Mouse (Mus musculus): Measurements from ENCODE around the gene Egfl7.

The Egfl7 gene

DNA sequence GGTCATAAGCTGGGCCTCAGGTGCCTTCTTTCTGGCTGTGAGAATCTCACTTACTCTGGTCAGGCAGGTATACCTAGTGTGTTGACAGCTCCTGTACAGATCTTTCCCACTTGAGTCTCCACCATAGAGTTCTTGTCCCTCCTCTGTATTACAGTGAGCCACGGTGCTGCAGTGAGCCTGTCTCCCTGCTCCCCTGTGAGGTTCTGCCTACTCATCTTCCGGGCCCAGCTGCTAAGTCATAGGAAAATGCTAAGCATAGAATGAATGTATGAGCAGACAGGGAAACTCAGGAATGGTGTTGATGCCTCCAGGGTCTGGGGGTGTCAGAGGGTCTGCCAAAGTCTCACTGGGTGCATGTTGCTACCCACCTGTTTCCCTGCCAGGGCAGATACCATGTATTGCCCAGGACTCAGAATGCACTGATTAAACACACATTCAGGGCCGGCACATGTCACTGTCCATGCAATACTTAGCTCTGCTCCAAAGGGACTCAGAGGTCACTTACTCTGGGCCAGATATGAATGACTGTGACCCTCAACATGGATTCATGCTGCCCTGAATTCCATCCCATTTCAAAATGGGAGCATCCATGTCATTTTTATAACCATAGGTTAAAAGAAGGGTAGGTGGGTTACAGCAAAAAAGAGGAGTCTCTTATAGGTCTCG, 35.8 kb downstream of the Egfl7 start:
- DNase-seq (ENCODE audit: low spot score in 2 of 2): no peak

DNA sequence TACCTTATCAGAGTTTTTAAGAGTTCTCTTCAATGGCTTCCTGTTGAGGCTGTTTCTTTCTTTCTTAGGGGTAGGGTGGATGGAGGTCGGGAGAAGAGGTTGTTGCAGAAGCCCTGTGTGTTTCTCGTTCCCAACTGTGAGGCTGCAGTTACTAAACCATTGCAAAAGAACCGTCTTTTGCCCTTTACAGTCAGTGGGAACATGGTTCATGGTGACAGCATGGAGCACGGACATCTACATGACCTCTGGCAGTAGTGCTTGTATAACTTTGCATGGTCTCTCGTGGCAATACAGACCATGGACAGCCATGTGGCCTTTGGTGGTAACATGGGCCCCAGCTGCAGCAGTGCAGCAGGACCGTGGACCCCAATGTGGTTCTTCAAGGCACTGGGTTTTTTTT, 37.5 kb downstream of the Egfl7 start:
- DNase-seq (ENCODE audit: low spot score in 2 of 2): no peak

DNA sequence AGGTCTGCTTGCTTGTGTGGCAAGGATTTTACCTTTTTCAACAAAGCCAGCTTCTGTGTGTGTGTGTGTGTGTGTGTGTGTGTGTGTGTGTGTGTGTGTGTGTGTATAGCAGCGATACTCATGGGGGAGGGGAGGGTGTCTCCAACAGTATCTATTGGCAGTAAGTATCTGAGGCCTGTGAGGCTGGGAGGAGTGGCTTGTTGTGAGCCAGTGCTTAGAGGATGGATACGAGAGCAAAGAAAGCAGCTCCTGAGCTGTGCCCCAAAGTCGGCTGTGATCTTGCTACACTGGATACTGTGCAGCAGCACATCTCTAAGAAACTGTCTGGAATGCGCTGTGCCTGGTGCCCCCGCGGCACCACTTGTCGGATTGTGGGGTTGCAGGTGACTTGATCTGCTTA, 38.1 kb downstream of the Egfl7 start:
- DNase-seq (ENCODE audit: low spot score in 2 of 2): no peak

DNA sequence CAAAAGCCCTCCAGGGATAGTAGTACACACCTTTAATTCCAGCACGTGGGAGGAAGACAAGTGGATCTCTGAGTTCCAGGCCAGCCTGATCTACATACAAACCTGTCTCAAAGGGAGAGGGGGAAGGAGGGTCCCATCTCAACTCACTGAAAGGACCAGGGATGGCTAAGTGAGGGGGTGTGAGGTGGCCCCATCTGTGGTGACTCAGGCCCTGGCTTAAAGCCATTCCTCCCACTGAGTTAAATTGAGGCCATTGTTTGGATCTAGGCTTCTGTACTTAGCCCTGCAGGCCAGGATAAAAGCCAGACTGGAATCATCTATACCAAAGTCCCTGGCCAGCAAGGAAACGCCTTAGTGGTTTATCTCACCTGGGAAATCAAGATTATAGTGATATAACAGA, 41.4 kb downstream of the Egfl7 start:
- no peak for DNase-seq (ENCODE audit: low spot score in 2 of 2)

DNA sequence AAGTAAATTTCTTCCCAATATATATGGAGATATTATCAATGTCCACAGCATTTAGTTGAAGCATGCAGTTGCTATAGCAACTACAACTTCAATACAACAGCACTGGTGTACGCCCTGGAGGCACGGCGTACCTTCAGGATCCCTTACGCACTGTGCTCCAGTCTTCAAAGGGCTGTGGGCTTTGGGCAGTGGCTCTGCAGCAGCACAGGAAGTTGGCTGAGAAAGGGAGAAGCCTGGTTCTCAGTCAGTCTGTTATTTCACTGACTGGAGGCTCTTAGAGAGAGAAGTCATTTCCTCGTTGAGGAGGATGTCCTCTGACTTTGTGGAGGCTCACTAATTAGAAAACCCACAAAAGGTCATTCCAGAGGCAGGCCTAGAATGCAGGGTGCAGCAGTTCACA, 43.2 kb downstream of the Egfl7 start:
- no peak for DNase-seq (ENCODE audit: low spot score in 2 of 2)

DNA sequence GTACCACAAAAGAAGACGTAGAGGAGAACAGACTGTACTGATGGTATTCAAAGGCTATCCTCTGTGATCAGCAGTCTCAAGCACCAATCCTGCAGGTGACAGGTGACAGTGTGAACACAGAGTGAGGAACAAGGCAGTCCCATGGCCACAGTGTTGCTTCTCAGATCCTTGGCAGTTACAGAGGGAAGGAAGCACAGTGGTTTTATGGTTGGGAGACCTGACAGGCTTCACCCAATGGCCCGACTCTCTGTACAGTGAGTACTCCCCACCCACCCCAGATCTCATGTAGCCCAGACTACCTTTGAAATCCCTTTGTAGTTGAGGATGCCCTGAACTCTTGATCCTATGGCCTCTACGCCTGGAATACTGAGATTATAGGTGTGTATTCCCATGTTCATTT, 45.6 kb downstream of the Egfl7 start:
- DNase-seq (ENCODE audit: low spot score in 2 of 2): no peak

DNA sequence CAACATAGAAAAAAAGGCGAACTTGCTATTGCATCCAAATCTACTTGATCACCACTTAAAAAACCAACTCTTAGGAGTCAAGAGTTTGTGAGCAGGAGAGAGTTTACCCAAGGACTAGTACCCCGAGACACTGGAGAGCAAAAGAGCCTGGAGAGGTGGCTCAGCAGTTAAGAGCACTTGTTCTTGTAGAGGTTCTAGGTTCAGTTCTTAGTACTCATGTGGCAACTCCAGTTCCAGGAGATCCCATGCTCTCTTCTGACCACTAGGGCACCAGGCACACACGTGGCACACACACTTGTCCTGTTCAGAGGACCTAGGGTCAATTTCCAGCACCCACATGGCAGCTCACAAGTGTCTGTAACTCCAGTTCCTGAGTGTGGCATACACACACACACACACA, 46.3 kb downstream of the Egfl7 start:
- no peak for DNase-seq (ENCODE audit: low spot score in 2 of 2)

DNA sequence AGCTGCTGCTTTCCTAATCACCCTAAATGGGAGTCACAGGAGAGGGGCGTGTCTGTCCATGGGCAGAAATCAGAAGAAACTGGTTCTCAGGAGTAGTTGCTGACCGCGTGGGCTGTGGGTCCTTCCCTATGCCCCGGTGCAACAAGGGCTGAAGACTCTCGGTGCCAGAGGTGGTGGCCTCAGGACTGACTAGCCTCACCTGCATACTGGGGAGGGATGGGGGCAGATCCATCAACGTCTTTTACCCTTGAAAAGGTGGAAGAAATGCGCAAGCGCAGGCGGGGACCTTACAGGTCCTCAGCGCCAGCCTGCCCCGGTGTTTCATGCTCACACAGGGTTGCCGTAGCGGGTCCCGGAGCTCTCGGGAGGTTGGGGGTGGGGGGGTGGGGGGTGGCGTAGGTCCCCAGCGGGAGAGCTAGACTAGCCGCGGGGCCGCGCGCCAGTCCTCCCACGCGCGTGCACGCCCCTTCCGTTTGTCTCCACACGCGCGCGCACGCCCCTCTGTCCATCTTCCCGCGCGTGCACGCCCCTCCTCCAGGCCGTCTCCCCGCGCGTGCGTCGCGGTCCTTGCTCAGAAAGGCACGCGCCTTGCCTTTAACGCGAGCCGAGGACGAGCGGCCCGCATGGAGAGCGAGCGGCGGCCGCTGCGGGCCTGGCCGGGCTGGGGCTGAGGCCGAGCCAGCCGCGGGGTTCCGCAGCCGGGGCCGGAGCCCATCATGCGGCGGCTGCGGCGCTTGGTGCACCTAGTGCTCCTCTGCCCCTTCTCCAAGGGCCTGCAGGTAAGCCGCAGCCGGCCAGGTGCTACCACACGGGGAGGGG, 48.3 kb downstream of the Egfl7 start, which contains the start of gene Fam69b:
TSS of gene Fam69b (plus strand) at position 537 of the 819 bp plus-strand sequence.
- DNase-seq (ENCODE audit: low spot score in 2 of 2): peak; percentile 48 to 77

DNA sequence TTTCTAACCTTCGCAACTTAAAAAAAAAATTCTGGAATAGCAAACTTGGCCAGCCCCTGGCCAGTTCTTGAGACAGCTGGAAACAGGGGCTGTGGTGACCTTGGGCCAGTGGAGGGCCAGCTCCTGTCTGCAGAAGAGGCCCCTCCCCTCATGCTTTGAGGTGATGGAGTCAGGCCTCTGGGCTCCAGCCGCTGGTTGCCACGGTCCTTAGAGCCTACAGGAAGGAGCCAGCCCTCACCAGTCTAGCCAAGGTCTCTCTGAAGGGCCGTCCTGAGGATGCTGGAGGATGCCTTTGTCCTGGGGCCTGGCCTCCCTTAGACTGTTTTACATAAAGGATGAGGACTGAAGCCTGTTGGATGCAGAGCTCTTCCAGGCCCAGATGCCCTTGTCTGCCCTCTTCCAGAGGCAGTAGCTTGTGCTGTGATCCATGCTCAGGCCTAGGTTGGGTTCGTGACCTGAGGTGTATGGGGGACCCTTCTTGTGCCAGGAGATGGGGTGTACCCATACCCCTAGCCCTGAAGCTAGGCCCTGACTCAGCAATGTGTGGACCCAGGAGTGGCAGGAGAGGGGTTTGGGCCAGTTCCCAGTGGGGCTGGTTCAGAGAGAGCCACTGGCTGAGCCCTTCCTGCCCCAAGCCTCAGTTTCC, 49.1 kb downstream of the Egfl7 start:
- DNase-seq (ENCODE audit: low spot score in 2 of 2): no peak

DNA sequence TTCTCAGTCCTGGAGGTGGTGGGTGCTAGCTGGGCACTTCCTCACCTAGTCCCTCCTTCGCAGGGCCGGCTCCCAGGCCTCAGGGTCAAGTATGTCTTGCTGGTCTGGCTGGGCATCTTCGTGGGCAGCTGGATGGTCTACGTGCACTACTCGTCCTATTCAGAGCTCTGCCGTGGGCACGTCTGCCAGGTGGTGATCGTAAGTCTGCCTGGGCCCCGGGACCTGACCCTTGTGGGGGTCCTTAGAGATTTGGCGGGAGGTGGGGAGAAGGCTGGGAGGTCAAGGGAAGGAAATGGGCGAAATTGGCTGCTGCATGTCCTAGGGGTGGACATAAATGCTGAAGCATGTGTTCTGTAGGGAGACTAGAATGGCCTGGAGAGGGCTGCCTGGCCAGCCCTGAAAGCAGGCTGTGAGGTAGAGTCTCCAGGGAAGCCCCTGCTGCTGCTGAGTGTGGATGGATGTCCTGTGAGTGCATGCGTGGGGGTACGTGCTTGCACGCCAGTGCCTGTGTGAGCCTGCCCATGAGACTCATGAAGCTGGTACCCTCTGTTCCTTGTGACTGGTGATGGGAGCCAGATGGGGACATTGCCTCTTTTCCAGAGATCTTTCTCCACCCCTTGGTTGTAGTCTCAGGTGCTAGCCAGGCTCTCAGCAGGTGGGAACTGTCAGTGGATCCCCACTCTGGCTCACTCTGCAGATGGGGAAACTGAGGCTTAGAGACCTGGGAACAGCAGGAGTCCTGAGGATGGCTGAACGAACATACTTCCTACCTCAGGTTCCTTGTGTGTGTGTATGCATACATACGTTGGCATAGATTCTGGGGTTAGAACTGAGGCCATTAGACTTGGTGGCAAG, 53.0 kb downstream of the Egfl7 start:
- DNase-seq (ENCODE audit: low spot score in 2 of 2): no peak

DNA sequence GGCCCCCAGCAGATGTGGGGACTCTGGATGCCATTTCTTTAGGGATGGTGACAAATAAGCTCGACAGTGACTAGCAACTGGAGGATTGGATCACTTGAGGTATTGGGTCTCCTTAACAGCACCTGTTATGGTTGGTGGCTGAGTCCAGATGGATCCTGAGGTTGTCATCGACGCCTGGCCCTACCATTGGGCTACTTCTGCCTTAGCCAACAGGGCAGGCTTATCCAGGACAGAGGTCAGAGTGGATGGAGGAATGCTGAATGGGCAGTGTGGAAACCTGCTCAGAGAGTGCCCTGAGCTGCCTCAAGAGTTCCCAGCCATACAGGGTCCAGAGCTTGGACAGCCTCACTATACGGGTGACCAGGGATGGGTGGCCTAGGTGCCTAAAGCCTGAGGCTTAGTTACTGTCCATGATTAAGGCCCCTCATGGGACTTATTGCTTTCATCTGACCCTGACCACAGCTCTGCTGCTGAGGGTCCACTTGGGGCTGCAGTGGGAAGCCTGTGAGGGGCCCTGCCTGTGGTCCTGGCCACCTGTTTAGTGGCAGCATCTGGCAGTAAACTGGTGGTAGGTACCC, 54.2 kb downstream of the Egfl7 start:
- DNase-seq (ENCODE audit: low spot score in 2 of 2): no peak

DNA sequence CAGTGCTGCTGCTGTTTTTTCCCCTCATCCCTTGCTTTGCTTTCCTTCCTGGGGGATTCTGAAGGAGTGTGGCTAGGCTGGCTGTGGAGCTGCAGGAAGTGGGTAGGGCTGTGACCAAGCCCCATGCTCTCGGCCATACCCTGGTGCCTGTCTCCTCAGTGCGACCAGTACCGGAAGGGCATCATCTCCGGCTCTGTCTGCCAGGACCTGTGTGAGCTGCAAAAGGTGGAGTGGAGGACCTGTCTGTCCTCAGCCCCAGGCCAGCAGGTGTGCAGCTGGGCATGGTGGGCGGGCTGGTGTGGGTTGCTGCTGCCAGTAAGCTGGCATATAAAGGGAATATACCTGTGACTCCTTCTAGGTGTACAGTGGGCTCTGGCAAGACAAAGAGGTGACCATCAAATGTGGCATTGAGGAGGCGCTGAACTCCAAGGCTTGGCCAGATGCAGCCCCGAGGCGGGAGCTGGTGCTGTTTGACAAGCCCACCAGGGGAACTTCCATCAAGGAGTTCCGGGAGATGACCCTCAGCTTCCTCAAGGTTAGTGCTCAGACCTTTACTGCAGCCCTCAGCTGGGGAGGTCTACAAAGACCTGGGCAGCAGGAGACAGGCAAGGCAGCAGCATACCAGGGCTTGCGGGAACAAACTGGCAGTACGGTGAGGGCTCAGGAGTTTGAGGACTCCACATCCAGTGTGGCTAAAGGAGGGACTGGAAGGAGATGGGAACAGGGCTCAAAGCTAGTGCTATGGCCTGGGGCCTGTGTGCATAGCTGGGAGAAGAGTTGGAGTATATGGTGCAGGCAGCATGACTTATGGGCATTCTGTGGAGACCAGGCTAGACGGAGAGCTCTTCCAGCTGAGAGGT, 55.0 kb downstream of the Egfl7 start:
- no peak for DNase-seq (ENCODE audit: low spot score in 2 of 2)

DNA sequence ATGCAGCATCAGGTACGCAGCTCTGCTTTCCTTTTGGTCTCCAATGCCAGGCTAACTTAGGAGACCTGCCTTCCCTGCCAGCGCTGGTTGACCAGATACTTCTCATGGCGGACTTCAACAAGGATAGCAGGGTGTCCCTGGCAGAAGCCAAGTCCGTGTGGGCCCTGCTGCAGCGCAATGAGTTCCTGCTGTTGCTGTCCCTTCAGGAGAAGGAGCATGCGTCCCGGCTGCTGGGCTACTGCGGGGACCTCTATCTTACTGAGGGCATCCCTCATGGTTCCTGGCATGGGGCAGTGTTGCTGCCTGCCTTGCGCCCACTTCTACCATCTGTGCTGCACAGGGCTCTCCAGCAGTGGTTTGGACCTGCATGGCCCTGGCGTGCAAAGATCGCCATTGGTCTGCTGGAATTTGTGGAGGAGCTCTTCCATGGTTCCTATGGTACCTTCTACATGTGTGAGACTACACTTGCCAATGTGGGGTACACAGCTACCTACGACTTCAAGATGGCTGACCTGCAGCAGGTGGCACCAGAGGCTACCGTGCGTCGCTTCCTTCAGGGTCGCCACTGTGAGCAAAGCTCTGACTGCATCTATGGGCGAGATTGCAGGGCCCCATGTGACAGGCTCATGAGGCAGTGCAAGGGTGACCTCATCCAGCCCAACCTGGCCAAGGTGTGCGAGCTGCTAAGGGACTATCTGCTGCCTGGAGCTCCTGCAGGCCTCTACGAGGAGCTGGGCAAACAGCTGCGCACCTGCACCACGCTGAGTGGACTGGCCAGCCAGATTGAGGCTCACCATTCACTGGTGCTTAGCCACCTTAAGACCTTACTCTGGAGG, 55.9 kb downstream of the Egfl7 start:
- no peak for DNase-seq (ENCODE audit: low spot score in 2 of 2)

DNA sequence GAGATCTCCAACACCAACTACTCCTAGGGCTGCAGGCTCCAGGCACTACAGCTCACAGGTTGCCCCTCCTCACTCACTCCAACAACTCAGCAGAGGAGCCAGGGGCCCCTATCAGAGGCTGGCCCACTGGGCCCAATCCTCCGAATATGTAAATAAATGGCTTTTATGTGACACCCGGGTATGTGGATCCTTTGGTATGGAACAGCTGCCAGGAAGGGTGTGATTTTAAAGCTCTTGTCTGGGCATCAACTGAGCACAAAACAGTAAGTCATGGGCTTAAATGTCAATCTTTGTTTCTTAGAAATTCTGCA, 56.5 kb downstream of the Egfl7 start:
- DNase-seq (ENCODE audit: low spot score in 2 of 2): no peak

DNA sequence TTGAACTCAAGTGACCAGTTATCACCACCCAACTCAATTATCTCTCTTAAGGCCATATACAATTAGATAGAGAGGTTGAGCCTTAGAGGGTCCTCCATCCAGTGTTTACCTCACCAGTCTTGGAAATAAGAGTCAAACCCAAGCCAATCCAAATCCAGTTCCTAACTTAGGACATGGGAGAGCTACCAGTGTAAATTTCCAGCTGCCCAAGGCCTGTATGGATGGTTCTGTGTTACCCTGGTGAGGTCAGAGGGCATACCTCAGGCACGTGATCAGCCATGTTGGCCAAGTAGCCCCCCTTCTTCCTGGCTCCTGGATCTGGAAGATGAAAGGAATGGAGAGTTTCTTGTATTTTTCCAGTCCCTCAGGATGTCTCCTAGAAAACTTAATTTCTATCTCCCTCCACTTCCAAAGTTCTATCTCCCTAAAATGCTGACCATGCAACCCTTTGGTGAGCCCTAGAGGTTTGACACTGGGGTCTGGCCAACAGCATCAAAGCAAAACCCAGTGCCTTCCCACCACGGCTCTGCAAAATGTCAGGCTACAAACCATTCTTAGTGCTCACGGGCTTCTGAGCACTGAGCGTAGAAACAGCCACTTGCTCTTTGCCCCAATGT, 57.6 kb downstream of the Egfl7 start:
- no peak for DNase-seq (ENCODE audit: low spot score in 2 of 2)

DNA sequence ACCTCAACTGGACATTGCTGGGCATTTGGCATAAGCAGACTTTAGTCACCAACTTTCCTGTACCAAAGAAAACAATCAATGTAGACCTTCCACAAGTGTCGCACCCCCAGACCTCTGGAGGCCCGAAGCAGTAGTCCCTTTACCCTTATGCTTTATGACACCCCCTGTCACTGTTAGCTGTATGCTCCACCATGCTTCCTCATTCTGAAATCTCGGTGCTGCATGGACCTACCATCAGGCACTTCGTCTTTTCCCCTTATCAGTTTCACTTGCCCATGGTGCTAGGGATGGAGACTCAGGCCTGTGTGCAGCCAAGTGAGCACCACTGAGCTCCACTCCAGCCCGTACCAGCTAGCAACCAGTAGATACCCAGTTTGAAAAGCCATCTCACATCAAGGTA, 58.2 kb downstream of the Egfl7 start:
- no peak for DNase-seq (ENCODE audit: low spot score in 2 of 2)

DNA sequence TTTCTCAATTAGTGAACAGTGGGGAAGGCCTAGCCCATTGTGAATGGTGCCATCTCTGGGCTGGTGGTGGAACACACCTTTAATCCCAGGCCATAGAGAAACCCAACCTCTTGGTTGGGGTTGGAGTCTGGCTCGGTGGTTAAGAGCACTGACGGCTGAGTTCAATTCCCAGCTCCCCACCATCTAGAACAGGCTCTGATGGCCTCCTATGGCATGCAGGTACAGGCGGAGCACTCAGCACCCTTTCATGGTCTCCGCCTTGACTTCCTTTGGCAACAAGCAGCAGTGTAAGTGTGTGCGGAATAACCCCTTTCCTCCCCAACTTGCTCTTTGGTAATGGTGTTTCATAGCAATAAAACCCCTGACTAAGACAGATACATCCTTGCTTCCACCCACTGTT, 58.8 kb downstream of the Egfl7 start:
- no peak for DNase-seq (ENCODE audit: low spot score in 2 of 2)

DNA sequence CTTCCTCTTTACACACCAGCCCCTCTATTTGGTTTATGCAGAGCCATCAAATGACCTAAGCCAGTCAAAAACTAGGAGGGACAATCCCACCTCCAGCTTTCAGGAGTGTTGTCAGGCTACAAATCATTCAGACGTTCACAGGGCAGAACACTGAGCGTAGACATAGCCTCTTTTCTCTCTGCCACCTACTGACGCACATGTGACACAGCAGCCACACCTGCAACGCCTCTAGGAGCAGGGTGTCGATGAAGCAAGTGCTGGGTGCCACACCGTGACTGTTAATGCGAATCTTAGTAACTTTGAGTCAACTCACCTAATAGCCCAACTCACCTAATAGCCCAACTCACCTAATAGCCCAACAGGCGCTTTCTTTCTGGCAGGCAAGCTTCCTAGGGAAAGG, 59.3 kb downstream of the Egfl7 start:
- peak; percentile 61 to 66 for DNase-seq (ENCODE audit: low spot score in 2 of 2)

All from thymus, postnatal 10 days (tissue).